Mouse (Mus musculus): ENCODE data around the gene Neu3.
A peak's percentile ranks its signal among the peaks of the same experiment; 100 is the strongest.
"Not testable (repeated sequence)": the region's sequence is repeated elsewhere in the genome, so short reads cannot be mapped to it uniquely, and the experiment has no call there.

Neu3 gene

GRCm38 (mm10) chr7:99833846-99834222, 5.6 kb upstream of the Neu3 start:
- no peak for DNase-seq (ENCODE audit: low spot score in 2 of 2)

GRCm38 (mm10) chr7:99833115-99833845, 5.1 kb upstream of the Neu3 start:
- no peak for DNase-seq (ENCODE audit: low spot score in 2 of 2)

GRCm38 (mm10) chr7:99826096-99826495, 2.1 kb downstream of the Neu3 start:
- DNase-seq (ENCODE audit: low spot score in 2 of 2): no peak

- DNase-seq (ENCODE audit: low spot score in 2 of 2): no peak
Observed at GRCm38 (mm10) chr7:99825511-99825910, 2.7 kb downstream of the Neu3 start.

- no peak for DNase-seq (ENCODE audit: low spot score in 2 of 2)
Observed at GRCm38 (mm10) chr7:99824649-99825483, 3.4 kb downstream of the Neu3 start.

GRCm38 (mm10) chr7:99823045-99823663, 5.1 kb downstream of the Neu3 start:
- no peak for DNase-seq (ENCODE audit: low spot score in 2 of 2)

GRCm38 (mm10) chr7:99822426-99822825, 5.8 kb downstream of the Neu3 start:
- no peak for DNase-seq (ENCODE audit: low spot score in 2 of 2)

- no peak for DNase-seq (ENCODE audit: low spot score in 2 of 2)
Observed at GRCm38 (mm10) chr7:99821953-99822352, 6.3 kb downstream of the Neu3 start.

- DNase-seq (ENCODE audit: low spot score in 2 of 2): not testable (repeated sequence)
Observed at GRCm38 (mm10) chr7:99818181-99818725, 10.0 kb downstream of the Neu3 start.

GRCm38 (mm10) chr7:99813394-99813793, 14.8 kb downstream of the Neu3 start:
- peak in 1 of 2 experiments; percentile 31 for DNase-seq (ENCODE audit: low spot score in 2 of 2)

GRCm38 (mm10) chr7:99811661-99812060, 16.6 kb downstream of the Neu3 start:
- no peak for DNase-seq (ENCODE audit: low spot score in 2 of 2)

- no peak for DNase-seq (ENCODE audit: low spot score in 2 of 2)
Observed at GRCm38 (mm10) chr7:99810814-99811213, 17.4 kb downstream of the Neu3 start.

GRCm38 (mm10) chr7:99807043-99807442, 21.2 kb downstream of the Neu3 start:
- DNase-seq (ENCODE audit: low spot score in 2 of 2): not testable (repeated sequence)

GRCm38 (mm10) chr7:99805340-99805739, 22.9 kb downstream of the Neu3 start:
- no peak for DNase-seq (ENCODE audit: low spot score in 2 of 2)

- not testable (repeated sequence) for DNase-seq (ENCODE audit: low spot score in 2 of 2)
Observed at GRCm38 (mm10) chr7:99804033-99804432, 24.2 kb downstream of the Neu3 start.

- DNase-seq (ENCODE audit: low spot score in 2 of 2): no peak
Observed at GRCm38 (mm10) chr7:99803535-99803934, 24.7 kb downstream of the Neu3 start.

- DNase-seq (ENCODE audit: low spot score in 2 of 2): no peak
Observed at GRCm38 (mm10) chr7:99799118-99799517, 29.1 kb downstream of the Neu3 start.

GRCm38 (mm10) chr7:99797911-99798647, 30.1 kb downstream of the Neu3 start:
- DNase-seq (ENCODE audit: low spot score in 2 of 2): peak; percentile 62 to 87

GRCm38 (mm10) chr7:99797261-99797660, 31.0 kb downstream of the Neu3 start:
- no peak for DNase-seq (ENCODE audit: low spot score in 2 of 2)

- DNase-seq (ENCODE audit: low spot score in 2 of 2): no peak
Observed at GRCm38 (mm10) chr7:99796471-99796870, 31.7 kb downstream of the Neu3 start.

GRCm38 (mm10) chr7:99795192-99795981, 32.8 kb downstream of the Neu3 start:
- peak; percentile 28 to 31 for DNase-seq (ENCODE audit: low spot score in 2 of 2)

Data from right cerebral cortex, adult 2 months (tissue).